13 mouse cellular contexts compared by ENCODE assay signal in the genomic region with DNA sequence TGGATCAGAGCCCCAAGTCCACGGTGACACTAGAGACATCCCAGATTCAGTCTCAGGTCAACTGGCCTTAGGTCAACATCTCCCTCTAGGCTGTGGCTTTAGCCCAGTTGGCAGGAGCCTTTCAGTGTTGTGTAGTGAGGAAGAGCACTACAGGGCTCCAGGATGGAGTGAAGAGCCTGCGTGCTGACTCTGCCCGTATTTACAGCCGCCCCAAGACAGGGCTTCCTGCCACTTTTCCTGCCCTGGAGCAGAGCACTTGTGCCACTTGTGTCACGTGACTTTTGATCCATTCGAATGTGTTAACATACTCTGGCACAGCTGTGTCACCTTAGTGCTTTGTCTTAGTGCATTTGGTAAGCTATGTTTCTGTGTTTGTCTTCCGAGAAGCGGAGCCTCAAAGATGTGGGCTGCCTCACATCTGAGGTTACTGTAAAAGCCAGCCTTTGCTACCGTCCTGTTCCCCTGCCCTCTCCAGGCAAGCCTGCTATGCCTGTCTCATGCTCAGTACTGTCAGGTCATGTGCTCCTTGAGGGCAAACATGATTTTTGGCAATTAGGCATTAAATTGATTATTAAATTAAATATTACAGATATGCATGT. TPM values are rescaled to one million over a fixed set of nuclear protein-coding genes. Genes with fewer than 3 reads are reported as not detected.
DNase-seq lines count a peak whose midpoint lies in the region; ATAC-seq and TF ChIP-seq lines count a peak whose summit lies in the region.
"Had no signal": no experiment of that assay in that cellular context is flagged by ENCODE, and none has a peak within 500 bp of the region (broad histone marks: within the 10 kb centered on the region; RNA-seq: fewer than 3 reads in every experiment).

No protein-coding gene starts in this region.

- no peaks in the 10 kb centered on the region for H3K27me3 ChIP-seq in liver, embryonic 13.5 days
- no peaks in the 10 kb centered on the region for H3K27me3 ChIP-seq in lung, embryonic 14.5 days (ENCODE audit: insufficient read depth, low read length)
- H3K27me3 ChIP-seq: lung, embryonic 15.5 days had no signal

- peaks cover 56% of the 10 kb centered on the region for H3K4me1 ChIP-seq in liver, embryonic 13.5 days (replicated peaks)
- 0 out of 2 replicates have a peak, but pooled peaks cover 3% of the 10 kb centered on the region for H3K4me1 ChIP-seq in lung, embryonic 14.5 days (ENCODE audit: insufficient read depth)

- DNase-seq in liver, embryonic 13.5 days = no peak
- DNase-seq in liver = no peak
- peak; percentile 47 for DNase-seq in lung, embryonic 14.5 days
- DNase-seq in thymus, postnatal 14 days = peak; percentile 44
- no peak for DNase-seq in natural killer cell, adult 2 months (ENCODE audit: low spot score in 2 of 2)
- DNase-seq in left cerebral cortex, adult 8-10 months (ENCODE audit: low spot score in 2 of 2) = no peak
- DNase-seq: cerebellum, postnatal 36 days; kidney, postnatal 10 days had no signal

- no peak overlapping the region for H3K9ac ChIP-seq in liver, embryonic 13.5 days
- H3K9ac ChIP-seq in lung, embryonic 14.5 days = no peak overlapping the region
- H3K9ac ChIP-seq: hindbrain, embryonic 14.5 days; lung, embryonic 15.5 days had no signal

- H3K4me3 ChIP-seq in liver, embryonic 13.5 days (replicated peaks) = no peak overlapping the region
- no peak overlapping the region for H3K4me3 ChIP-seq in lung, embryonic 14.5 days (ENCODE audit: low read depth, low read length)
- H3K4me3 ChIP-seq: left cerebral cortex, adult 2 months; lung, embryonic 15.5 days had no signal

- peak overlapping the region; percentile 13; the same call in 1 of the 2 replicates for H3K27ac ChIP-seq in liver, embryonic 13.5 days
- H3K27ac ChIP-seq in lung, embryonic 14.5 days (ENCODE audit: low read depth) = no peak overlapping the region
- H3K27ac ChIP-seq: hindbrain, embryonic 14.5 days; left cerebral cortex, adult 2 months; lung, embryonic 15.5 days had no signal

- no peak overlapping the region for H3K4me2 ChIP-seq in liver, embryonic 13.5 days
- no peak overlapping the region for H3K4me2 ChIP-seq in lung, embryonic 14.5 days
- H3K4me2 ChIP-seq: hindbrain, embryonic 14.5 days; lung, embryonic 15.5 days had no signal

- no peaks in the 10 kb centered on the region for H3K9me3 ChIP-seq in liver, embryonic 13.5 days (replicated peaks)
- H3K9me3 ChIP-seq in lung, embryonic 14.5 days (ENCODE audit: low read depth, low read length) = no peaks in the 10 kb centered on the region
- H3K9me3 ChIP-seq: G1E; lung, embryonic 15.5 days had no signal

- 70% methylated on average over 9 of the region's 9 CpGs for WGBS in liver, embryonic 13.5 days (ENCODE audit: insufficient replicate concordance)
- 56% methylated on average over 9 of the region's 9 CpGs for WGBS in lung, embryonic 14.5 days

- 0 out of 2 replicates have a peak, but pooled peaks cover 7% of the 10 kb centered on the region for H3K36me3 ChIP-seq in liver, embryonic 13.5 days
- H3K36me3 ChIP-seq in lung, embryonic 14.5 days (ENCODE audit: insufficient read depth) = 0 out of 2 replicates have a peak, but pooled peaks cover 9% of the 10 kb centered on the region
- H3K36me3 ChIP-seq: lung, embryonic 15.5 days had no signal

- no peak for TF ChIP-seq CTCF in lung, embryonic 14.5 days (IDR thresholded peaks at IDR 0.05; ENCODE audit: low read depth)

- peak; percentile 14; the same call in 1 of the 2 replicates for ATAC-seq in liver, embryonic 13.5 days (ENCODE audit: low read depth)
- ATAC-seq in common myeloid progenitor, adult 5-6 weeks (replicated peaks; ENCODE audit: low read depth, poor library complexity, severe bottlenecking) = peak; percentile 37
- ATAC-seq in lung, embryonic 14.5 days (ENCODE audit: insufficient read depth) = peak; percentile 56; the same call in 1 of the 2 replicates

RNA-seq across cellular contexts. Expression of a gene that starts 15.7 kb away (rescaled TPM):
- polyA plus RNA-seq in liver, embryonic 13.5 days (2015; fragmentation: Nextera tagmentation; extraction: Ambion mirVana) = 3.4 and 5.5 TPM in 2 replicates
- 14.2 and 24.0 TPM in 2 replicates for total RNA-seq in common myeloid progenitor, adult 5-6 weeks (2017)
- polyA plus RNA-seq in lung, embryonic 14.5 days (2014; fragmentation: Nextera tagmentation; extraction: Ambion mirVana) = 15.3 and 16.7 TPM in 2 replicates
- 10 to 100 TPM; 16.9 to 20.8 (median 18.3) TPM for total RNA-seq in left cerebral cortex, adult 8-10 months (2022)

Comparison
In these comparisons a context has a peak if more than half of its experiments do, and no peak if none do; other contexts are left out.
1. DNase-seq: peak in lung, embryonic 14.5 days (single experiment) and thymus, postnatal 14 days (single experiment); none in liver, embryonic 13.5 days (single experiment), liver (single experiment), natural killer cell, adult 2 months (0 of 2) and left cerebral cortex, adult 8-10 months (0 of 2).
2. Peak in every context shown above with its lines, with median percentiles within 50 percentile points of each other: ATAC-seq.